Mouse (Mus musculus): ENCODE results near the gene Jchain. TPM values are rescaled to one million over a fixed set of nuclear protein-coding genes. Genes with fewer than 3 reads are reported as not detected.
"Not testable (repeated sequence)": the region's sequence is repeated elsewhere in the genome, so short reads cannot be mapped to it uniquely, and the experiment has no call there.

The Jchain gene
- total RNA-seq (2021) = 0.27 TPM in 1 of 2 replicates, not detected in the other
- long read RNA-seq = 0 reads

DNA sequence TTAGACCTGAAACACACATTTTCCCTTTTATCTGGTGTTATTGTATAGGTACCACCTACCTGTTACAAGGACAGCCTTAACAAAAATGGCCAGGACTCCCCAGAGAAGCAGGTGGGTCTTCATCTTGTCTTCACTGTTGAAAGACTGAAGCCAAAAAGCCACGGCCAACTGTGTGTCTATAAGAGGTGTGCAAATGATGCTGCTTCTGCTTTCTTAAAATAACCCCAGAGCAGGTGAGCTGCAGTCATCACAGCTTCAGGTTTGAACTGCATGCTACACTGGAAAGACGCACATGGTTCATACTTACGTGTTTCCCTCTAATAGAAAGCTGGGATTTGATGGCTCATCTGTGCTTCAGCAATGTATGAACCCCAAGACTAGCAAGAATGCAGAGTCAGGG lies at the start of gene Jchain:
Jchain (minus strand) TSS at position 235 of the 400 bp plus-strand sequence.
- no peak for DNase-seq

DNA sequence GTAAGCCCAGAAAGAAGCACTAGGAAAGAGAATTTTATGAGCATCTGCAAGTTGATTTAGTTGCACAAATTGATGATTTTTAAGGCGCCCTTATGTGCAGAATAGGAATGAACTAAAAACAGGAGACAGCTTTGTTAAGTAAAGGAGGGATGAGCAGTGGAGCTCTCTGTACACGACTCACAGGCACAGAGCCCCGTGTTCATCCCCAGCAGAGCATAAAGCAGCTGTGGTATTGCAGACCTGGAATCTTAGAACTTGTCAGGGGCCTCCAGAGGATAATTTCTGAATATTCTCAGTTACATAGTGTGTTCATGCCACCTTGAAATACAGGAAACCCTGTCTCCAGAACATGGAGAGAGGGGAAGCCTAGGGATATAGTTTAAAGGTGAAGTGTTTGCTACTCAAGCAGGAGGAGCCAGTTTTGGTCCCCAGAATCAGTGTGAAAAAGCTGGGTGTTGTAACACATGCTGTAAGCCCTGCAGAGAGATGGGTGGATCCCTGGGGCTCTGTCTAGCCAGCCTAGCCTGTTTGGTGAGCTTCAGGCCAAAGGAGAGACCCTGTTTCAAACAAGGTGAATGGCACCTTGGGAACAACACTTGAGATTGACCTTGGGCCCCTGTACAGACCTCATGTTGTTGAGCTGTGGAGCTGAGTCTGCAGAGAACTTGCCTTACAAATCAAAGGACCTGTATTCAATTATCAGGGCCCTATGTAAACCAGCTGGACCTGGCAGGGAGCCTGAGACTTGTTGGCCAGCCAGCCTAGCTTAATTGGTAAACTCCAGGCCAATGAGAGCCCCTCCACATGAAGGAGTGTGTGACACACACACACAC lies 48.0 kb upstream of the Jchain start:
- no peak for DNase-seq

DNA sequence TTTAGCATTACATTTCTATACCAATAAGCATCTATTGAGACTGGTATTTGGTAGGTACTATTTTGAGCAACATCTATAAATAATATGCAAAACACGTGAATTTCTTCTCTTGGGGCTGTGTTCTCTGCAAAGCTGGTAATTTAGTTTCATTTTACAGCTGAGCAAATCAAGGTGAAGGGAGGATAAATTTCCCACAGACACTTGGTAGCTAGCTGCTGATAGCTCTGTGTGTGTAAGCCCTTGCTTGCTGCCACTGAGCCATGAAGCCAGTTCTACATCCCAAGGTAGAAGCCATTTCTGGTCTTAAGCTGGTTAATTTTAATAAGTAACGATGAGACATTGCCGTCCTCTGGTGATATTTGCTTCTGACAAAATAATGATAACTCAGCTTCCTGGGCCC lies 47.1 kb upstream of the Jchain start:
- DNase-seq = no peak

DNA sequence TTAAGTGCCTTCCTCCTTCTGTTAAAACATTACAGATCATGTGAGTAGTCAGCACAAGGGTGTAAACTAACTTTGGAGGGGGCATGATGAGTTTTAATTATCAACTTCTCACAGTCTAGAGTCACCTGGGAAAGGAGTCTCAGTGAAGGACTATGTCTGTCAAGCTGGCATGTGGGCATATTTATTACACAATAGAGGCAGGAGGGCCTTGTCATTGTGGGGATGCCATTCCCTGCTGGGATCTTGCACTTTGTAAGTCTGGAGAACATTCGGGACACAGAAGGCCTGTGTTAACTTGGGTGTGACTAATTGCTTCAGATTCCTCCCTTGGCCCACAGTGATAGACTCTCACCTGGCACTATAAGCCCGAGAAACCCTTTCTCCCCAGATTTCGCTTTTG lies 41.9 kb upstream of the Jchain start:
- no peak for DNase-seq

DNA sequence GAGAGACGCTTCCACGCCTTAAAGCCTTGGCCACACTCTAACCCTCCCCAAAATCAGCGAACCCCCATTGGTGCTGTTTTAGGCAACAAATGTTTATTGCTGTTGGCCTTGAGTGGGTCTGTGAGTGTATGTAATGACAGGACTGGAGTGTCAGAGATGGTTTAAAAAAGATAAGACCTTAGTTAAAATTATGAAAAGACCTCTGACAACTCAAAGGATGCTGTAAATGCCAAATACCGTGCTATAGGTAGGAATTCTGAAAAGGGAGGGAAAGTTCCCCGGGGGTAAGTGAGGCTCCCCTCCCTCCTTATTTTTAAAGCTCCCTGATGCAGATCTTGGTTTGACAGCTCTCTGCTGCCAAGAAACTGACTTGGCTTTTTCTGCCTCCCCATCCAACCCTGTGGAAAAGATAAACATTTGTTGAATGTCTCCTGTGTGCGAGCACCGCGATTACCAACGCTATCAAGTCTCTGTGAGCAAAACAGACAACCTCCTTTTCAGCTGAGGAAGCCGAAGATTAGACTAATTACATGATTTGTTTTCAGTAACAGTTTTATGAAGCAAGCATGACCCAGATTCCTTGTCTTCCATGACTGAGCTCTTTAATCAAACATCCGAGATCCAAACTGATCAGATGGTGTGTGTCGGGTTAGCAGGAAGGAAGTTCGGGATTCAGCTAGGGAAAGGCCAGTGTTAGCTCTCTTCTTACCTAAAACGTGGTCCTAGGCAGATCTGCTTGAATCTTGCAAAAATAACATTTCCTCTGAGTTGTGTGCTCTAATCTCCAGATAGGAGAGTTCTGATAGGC lies 38.5 kb upstream of the Jchain start:
- DNase-seq = no peak

DNA sequence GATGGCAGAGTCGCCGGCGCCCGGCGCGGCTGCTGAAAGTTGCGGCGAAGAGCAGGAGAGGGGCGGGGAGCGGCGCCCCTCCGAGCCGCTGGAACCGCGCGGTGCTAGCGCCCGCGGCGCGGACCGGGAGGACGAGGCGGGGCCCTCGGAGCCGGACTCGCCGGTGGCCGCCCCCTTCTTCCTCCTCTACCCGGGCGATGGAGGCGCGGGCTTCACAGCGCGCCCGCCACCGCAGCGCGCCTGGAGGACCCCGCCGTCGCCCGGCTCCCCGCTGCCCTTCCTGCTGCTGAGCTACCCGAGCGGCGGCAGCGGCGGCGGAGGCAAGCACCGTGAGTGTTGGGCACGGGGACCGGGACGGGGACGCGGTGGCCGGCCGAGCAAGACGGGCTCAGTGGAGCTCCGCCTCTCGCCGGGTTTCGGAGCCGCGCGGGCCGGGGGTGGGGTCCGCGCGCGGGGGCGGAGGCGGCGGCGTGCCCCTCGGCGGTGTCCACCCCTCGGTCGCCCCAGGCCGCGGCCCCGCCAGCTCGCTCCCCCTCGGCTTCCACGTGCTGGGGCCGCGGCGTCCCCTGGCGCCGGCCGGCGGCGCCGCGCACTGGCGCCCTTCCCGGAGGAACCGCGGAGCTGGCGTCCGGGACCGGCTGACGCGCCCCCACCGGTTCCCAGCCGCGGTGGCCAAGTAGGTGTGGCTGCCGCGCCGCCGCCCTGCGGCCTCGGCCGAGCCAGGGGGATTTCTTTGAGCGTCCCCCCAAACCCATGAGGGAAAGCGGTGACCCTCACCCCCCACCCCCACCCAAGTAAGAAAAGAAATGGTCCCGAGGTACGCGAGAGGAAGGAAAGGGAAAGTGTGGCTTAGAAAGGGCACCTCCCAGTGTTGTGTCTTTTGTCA lies 37.7 kb upstream of the Jchain start:
- peak; percentile 81 for DNase-seq

DNA sequence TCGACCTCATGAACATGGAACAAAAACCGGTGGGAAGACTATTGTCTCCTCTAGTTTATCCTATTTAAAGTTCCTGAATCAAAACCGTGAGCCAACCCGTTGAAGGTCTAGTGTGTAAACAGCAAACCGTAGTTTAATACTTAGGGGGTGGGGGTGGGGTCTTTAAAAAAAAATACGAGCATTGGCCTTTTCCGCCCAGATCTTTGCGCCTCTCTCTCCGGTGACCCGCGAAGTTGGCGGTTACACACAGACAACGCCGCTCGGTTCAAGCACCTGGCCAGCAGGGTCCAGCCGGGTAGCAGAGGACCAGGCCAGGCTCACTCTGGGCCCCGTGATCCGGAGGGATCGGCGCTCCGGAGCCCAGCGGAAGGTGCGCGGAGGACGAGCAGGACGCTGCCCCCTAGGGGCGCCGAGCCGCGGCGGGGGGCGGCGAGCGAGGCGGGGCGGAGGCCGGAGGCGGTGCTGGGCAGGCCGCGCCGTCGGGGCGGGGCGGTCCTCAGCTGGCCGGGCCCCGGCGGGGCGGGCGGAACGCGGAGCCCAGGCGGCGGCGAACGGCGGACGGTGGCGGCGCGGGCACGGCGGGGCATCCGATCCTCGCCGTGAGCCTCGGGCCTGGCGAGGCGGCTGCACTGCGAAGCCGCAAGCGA lies 36.9 kb upstream of the Jchain start, which contains the start of gene Rufy3:
Rufy3 (plus strand) TSS at position 540 of the 647 bp plus-strand sequence.
- peak; percentile 92 for DNase-seq

DNA sequence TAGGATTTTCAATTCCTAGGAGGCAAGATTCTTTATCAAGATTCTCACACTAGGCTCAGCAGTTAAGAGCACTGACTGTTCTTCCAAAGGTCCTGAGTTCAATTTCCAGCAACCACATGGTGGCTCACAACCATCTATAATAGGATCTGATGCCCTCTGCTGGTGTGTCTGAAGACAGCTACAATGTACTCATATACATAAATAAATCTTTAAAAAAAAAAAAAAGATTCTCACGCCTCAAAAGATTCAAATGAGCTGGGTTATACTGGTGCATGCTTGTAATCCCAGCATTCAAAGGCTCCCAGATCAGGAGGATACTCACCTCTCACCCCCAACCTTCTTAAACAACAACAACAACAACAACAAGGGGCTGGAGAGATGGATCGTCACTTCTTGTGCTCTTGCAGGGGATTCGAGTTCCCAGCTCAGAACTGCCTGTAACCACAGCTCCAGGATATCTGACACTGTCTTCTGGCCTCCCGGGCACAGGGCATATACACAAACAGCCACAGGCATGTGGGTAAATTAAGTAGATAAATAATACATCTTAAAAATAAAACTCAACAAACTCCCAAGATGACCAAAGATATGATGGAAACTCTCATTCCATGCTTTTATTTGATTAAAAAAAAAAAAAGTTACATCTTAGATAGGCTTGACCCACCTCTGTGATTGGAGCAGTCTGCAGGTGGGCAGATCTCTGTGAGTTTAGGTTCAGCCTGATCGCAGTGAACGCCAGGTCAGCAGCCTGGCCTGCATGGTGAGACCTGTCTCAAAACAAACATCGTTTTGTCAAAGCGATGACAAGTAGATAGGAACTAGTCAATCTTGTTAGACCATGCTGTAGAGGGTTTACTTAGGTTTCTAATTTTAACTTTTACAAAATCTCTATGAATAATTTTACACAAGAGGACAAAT lies 35.4 kb upstream of the Jchain start:
- no peak for DNase-seq

DNA sequence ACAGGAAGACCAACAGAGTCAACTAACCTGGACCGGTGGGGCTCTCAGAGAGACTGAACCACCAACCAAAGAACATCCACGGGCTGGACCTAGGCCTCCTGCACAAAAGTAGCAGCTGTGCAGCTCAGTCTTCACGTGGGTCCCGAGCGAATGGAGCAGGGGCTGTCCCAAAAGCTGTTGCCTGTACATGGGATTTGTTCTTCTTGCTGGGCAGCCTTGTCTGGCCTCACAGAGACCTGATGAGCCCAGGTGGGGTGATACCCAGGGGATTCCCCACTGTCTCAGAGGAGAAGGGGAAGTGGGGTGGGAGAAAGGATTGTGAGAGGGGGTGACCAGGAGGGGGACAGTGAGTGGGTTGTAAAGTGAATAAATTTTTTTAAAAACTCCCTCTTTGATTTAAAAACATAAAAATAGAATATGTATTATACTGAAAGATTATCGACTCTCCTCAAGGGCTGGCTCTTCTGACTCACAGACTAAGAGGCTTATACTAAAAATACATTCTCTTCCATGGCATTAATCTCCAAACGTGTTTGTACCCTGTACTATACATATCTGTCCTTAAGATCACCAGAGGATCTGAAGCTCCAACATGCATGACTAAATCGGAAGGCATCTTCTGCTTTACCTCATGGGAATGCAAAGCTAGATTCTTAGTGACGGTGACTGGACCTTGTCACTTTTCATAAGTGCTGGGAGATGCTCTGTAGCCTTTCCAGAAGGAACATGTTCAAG lies 33.6 kb upstream of the Jchain start:
- DNase-seq = no peak

DNA sequence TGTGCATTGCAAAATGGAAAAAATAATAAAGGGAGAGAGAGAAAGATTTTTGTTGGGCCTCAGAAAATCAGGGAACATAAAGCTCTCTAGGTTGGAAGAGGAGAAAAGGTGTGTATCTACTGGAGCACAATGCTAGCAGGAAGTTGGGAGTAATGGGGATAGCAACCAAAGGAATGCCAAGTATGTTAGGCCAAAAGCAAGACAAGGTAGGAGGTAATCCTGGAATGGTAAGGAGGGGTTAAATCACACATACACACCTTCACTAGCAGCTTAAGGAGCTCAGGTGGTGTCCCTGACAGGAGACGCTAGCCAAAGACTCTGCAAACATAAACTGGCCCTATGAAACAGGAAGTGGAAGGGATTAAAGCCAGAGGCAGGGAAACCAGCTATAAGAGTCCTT lies 31.3 kb upstream of the Jchain start:
- no peak for DNase-seq

DNA sequence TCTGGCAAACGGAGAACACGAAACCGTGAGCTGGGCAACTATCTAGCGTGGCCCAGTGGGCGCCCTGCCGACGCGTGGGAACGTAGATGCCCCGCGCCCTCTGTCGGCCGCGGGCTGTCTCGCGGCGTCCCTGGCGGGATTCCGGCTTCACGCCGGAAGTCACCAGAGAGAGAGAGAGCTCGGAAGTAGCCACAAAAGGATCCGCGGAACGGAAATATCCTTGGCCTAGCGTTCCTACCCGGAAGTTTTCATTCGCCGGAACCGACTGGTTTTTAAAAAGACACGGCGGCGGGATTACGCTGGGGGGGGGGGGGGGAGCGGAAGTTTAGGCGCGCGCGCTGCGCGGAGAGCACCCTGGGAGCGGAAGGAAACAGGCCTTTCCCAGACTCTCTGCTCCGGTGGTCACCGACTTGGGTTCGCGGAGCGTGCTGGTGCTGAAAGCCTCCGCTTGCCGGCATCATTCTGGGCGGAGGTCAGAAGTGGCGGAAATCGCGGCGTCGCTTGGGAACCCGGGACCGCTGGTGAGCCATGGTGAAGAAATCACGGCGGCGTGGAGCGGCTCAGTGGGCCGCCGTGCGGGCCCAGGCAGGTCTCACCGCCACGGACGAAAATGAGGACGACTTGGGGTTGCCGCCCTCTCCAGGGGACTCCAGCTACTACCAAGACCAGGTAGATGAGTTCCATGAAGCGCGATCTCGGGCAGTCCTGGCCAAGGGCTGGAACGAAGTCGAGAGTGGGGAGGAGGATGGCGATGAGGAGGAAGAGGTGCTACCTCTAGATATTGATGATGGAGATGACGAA lies 26.6 kb upstream of the Jchain start, which contains the start of gene Utp3:
Utp3 (plus strand) TSS at position 377 of the 801 bp plus-strand sequence.
- DNase-seq = peak; percentile 89

DNA sequence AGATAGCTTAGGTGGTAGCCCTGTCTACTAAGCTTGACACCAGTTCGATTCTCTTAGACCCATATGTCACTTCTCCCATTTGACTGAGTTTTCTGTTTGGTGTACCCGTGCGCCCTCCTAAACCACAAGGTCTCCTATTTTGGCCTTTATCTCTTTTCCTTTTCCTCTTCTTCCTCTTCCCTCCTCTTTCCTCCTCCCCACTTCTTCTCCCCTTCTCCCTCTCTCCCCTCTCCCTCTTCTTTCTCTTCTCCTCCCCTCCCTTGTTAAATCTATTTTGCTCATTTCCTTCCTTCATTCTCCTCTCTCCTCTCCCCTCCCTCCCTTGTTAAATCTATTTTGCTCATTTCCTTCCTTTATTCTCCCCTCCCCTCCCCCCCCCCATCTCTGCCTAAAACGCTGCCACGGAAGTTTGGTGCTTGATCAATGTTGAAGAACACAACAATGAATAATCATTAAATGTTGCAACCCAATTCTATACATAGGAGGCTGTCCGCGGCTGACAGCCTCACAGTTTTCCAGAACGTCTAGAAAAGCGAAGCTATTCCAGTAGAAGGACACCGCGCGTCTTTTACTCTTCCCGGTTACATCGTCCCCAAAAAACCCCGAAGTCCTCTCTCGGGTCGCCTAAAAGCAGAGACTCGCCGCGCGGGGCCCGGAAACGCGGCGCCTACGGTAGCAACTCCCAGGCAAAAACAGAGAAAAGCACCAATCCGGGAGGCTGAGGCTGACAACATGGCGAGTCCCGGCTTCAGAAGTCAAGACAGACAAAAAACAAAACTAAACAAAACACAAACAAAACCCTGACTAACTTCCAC lies 25.8 kb upstream of the Jchain start:
- no peak for DNase-seq

DNA sequence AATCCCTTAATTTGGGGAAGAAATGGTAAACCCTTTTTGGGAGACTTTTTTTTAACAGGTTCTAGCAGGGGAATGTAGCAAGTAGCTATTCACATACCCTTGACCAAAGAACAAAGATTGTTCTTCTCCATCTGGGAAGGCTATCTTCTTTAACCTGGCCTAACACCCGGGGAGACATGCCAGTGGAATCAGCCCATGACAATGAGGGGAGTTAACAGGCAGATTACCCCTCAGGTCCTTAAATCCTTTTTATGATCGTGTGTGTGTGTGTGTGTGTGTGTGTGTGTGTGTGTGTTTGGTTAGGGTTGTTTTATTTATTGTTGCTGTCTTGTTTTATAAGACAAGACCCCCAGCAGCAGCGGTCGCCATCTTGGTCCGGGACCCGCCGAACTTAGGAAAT lies 17.8 kb upstream of the Jchain start:
- DNase-seq = no peak

DNA sequence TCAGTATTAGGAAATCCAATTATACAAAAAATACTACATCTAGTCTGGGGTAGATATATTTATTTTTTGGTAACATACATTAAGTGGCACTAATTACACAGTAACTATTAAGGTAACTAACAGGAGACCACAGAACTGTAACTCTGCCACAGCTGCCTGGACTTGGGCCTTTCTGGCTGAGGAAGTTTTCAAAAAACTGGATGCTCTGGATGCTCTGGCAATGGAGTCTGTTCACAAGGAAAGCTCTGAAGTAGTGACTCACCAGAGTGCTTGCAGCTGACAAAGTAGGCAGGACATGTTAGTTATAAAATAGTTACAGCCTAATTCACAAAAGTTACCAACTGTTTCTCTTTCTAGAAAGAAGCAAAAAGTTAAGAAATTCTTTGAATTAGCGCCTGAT lies 16.7 kb upstream of the Jchain start:
- not testable (repeated sequence) for DNase-seq

DNA sequence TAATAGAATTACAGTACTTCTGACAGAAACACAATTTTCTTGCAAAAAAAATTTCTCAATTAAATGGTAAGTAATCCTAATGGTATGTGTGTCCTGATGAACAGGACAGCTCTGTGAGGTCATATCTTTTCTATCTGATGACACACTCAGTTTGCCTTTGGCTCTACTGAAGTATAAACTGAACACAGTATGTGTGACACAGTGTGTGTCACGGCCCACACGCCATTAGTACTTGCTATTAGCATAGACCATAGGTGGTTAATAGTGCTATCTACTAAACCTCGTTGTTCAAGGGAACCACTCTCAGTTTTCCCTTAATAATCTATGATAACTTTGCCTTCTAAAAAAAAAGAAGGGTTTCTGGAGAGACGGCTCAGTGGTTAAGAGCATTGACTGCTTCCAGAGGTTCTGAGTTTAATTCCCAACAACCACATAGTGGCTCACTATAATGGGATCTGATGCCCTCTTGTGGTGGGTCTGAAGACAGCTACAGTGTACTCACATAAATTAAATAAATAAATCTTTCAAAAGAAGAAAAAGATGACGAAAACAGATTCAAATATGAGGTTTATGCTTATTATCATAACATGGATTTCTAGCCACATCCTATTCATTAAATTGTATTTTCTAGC lies 15.1 kb upstream of the Jchain start:
- DNase-seq = peak; percentile 8

DNA sequence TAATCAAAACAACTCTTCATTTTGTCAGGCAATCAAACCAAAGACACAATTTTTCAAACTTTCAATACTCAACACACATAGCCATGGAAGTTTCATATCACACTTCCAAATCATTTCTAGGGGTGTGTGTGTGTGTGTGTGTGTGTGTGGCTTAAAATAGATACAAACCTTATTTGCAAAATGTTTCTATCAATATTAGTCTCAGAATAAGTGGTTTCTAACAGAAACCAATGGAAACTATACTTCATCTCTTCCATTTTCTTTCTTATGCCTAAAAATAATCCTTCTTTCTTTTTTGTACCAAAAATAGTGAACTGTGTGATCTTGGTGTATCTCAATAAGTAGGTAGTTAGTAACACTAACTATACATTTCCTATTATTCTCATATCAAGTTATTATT lies 13.2 kb upstream of the Jchain start:
- no peak for DNase-seq

DNA sequence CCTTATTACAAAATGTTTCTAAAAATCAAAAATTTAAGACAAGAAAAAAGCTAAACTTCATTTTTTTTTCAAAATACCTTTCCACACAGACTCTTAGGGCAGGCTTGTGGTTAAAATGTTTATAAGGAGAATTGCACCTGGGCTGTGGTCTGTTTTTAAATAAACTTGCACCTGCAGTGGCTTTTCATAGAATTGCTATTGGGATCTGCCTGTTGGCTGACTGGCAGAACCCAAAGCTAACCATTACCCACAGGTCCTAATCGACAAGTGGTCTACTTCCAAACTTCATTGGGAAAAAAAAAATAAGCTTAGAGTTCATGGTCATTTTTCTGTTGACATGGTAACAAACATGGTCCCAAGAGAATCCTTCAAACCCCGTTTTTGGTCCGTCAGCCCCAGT lies 7.0 kb upstream of the Jchain start:
- DNase-seq = no peak

DNA sequence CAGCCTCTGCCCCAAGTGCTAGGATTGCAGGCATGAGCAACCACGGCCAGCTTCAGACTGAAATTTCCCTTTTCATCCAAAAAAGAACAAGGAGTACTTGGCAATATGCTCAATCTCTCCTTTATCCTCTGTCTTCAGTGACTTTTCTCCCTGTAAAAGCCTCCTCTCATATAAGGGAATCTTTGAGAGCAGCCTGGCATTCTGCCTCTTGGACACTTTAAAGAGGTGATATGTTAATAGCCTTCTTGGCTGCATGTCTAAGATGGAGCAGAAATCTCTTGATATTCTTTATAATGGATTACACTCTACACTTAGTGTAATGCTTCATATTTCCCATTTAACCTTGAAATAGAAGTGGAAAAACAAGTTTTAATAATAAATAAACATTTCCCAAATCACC lies 3.2 kb upstream of the Jchain start:
- no peak for DNase-seq
